Mouse (Mus musculus) testis, adult 2 months (tissue): Measurements from ENCODE around the gene Smarce1.

ENCODE experiments used
- CTCF ChIP-seq: fragments of 200-500 bp; IDR thresholded peaks from 2 replicates; pipeline ENCODE4 v1.5.1; 2012; ENCODE audit warnings: low read depth, mild to moderate bottlenecking, inconsistent platforms, low read length, moderate library complexity; ENCODE audit not compliant: control insufficient read depth, insufficient read depth, insufficient replicate concordance
- POLR2A ChIP-seq: fragments of 200-500 bp; IDR thresholded peaks from 2 replicates; pipeline ENCODE4 v1.6.1; 2012; ENCODE audit warnings: low read depth, mild to moderate bottlenecking, inconsistent platforms, low read length, moderate library complexity; ENCODE audit not compliant: control insufficient read depth

GRCm38 (mm10) chr11:99171442-99171841 is 59.4 kb downstream of the Smarce1 start:
- TF ChIP-seq POLR2A = no peak
- TF ChIP-seq CTCF = no peak
